Mouse (Mus musculus) neutrophil, adult 5-6 weeks (primary cell): ENCODE results near the gene Stoml1. TPM values are rescaled to one million over a fixed set of nuclear protein-coding genes. Genes with fewer than 3 reads are reported as not detected.
"Not testable (repeated sequence)": the region's sequence is repeated elsewhere in the genome, so short reads cannot be mapped to it uniquely, and the experiment has no call there.

Experiments used
- ATAC-seq: fragments of 151-379, 151-347 bp; 2 replicates; pipeline ENCODE4 v1.8.0; 2017; ENCODE audit warnings: mild to moderate bottlenecking, moderate TSS enrichment; ENCODE audit not compliant: insufficient number of reproducible peaks, poor library complexity, low FRiP score, severe bottlenecking; ENCODE audit errors: extremely low read depth
- total RNA-seq: library from RNA; stranded (forward); fragments of 200-1000 nt; gene quantifications from 2 replicates; pipeline ENCODE4 v1.2.3, GENCODE M21; 2017

Stoml1 gene
- total RNA-seq, 1 experiment from 2014 or later = 37.6 TPM

GRCm38 (mm10) chr9:58232374-58232773, 20.6 kb upstream of the Stoml1 start:
- peak; percentile 68 for ATAC-seq

- no peak for ATAC-seq
Observed at GRCm38 (mm10) chr9:58234502-58235015, 18.4 kb upstream of the Stoml1 start.

- no peak for ATAC-seq
Observed at GRCm38 (mm10) chr9:58241780-58242485, 11.0 kb upstream of the Stoml1 start.

- ATAC-seq = no peak
Observed at GRCm38 (mm10) chr9:58242696-58243095, 10.3 kb upstream of the Stoml1 start.

- no peak for ATAC-seq
Observed at GRCm38 (mm10) chr9:58243696-58244095, 9.3 kb upstream of the Stoml1 start.

GRCm38 (mm10) chr9:58246083-58246591, 6.8 kb upstream of the Stoml1 start:
- no peak for ATAC-seq

- peak; percentile 82 for ATAC-seq
Observed at GRCm38 (mm10) chr9:58247064-58247759, 5.8 kb upstream of the Stoml1 start.

GRCm38 (mm10) chr9:58248746-58249413, 4.1 kb upstream of the Stoml1 start:
- ATAC-seq = no peak

DNA sequence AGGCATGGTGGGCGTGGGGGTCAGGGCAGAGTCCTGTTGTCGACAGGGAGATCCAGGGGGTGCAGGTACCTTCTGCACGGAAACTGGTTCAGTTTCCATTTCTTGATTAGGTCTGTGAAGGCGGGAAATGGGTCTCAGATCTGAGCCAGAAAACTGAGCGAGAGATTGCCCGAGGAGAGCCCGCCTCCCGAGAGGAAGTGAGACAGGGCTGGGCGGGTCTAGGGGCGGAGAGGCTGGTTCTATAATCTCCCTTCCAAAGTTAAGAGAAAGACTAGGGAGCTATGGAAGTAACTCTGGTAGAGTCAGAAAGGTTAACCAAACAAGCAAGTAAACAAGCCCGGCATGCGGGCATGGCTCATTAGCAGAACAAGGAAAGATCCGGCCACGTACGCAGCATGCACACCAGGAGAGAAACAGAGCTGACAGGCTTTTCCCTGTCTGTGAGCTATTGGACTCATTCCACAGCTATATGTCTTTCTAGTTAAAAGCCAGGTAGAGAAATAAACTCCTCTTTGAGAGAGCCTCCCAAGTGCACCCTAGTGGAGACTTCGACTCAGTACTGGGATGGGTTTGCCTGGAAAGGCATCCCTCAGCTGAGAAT, 3.3 kb upstream of the Stoml1 start, which contains the start of gene Pml:
Gene Pml, minus strand, starts transcription at position 195 of the 601 bp plus-strand sequence.
- ATAC-seq = peak; percentile 20; the same call in 1 of the 2 replicates

DNA sequence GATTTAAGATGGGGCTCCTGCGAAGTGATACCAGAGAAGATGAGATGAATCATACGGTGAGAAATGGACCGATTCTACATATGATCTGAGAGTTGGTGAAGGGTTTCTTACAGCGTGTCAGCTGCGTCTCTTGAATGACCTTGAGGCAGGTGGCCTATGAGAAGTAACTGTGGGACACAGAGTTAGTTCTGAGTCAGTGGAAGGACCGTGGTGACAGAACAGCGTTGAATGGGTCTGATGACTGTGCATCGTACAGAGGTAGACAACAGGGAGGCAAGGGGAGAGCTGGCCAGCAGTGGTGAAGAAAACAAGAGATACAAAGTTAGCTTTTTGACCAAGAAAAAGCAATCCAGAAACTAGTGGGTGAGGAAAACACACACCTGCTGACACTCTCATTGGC, 2.6 kb upstream of the Stoml1 start:
- no peak for ATAC-seq

GRCm38 (mm10) chr9:58250730-58251129, 2.2 kb upstream of the Stoml1 start:
- ATAC-seq = not testable (repeated sequence)

GRCm38 (mm10) chr9:58253805-58254122, 800 bp downstream of the Stoml1 start:
- not testable (repeated sequence) for ATAC-seq

- ATAC-seq = no peak
Observed at GRCm38 (mm10) chr9:58255105-58255504, 2.1 kb downstream of the Stoml1 start.

GRCm38 (mm10) chr9:58255704-58256685, 3.0 kb downstream of the Stoml1 start:
- no peak for ATAC-seq

GRCm38 (mm10) chr9:58262507-58262906, 9.5 kb downstream of the Stoml1 start:
- no peak for ATAC-seq

DNA sequence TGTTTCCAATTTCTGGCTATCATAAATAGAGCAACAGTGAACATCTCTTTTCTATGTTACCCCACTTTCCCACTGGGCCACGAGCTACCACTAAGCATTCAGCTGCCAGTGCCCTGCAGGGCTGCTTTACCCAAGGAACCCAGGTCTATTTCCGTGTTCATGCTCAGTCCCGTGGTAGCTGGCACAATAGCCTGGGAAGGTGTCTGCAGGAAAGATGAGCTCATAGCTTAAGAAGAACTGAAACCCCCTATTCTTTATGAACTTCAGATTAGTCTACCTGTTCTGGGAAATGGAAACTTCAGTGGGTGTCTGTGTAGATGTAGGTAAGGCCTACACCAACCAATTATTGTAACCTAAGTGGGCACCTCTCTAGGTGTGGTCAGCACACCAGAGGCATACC, 12.4 kb downstream of the Stoml1 start:
- no peak for ATAC-seq

DNA sequence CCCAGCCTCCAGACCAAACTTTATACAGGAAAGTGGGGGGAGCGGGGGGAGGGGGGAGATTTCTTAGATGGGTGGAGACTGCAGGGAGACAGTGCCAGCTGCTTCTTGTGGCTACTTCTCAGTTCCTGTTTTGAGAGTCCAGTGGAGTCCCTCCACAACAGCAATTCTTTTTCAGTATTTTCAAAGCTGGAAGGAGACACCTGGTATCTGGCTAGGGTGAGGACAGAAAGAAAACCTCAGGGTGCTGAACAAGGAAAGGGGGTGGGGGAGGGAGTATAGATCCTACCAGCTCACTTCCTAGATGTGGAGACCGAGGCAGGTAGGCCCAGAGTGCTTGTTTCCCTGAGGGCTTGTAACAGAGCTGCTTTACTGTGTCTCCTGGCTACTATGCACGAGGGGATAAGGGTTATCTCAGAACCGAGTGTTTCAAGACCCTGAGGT, 13.6 kb downstream of the Stoml1 start:
- peak; percentile 45; the same call in 1 of the 2 replicates for ATAC-seq

DNA sequence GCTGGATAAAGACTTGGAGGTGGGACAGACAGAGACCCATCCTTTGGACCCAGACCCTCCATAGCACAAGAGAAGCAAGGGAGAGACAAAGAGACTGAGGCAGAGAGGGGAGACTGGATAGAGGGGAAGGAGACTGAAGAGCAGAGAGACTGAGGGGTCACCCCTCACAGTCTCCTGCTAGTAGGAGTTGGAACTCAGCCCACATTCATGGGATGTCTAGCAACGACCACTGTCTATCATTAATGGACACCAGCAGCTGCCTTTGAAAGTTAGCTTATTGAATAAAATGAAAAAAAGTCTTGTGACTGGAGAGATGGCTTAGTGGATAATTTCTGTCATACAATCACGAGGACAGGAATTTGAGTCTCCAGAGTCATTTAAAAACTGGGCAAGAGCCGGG, 14.1 kb downstream of the Stoml1 start:
- ATAC-seq = no peak
